Mouse (Mus musculus): ENCODE data around the gene Kif26b.
A peak's percentile ranks its signal among the peaks of the same experiment; 100 is the strongest.

The Kif26b gene

DNA sequence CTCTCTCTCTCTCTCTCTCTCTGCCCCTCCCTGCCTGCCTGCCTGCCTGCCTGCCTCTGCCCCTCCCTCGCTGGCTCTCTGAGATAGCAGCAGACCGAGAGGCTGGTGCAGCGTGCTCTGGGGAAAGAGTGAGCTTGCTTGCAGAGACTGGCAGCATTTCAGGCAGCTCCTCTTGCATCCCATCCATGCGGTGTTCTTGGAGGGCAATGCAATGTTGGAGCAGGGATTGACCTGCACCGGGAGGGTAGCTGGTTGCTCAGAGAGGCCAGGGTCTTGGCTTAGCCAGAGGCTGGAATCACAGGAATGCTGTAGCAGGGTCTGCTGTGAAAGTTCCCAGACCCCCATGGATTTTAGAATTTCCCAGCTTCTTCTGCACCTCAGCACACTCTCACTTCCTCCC is 269.4 kb downstream of the Kif26b start:
- peak; percentile 90 for DNase-seq

DNA sequence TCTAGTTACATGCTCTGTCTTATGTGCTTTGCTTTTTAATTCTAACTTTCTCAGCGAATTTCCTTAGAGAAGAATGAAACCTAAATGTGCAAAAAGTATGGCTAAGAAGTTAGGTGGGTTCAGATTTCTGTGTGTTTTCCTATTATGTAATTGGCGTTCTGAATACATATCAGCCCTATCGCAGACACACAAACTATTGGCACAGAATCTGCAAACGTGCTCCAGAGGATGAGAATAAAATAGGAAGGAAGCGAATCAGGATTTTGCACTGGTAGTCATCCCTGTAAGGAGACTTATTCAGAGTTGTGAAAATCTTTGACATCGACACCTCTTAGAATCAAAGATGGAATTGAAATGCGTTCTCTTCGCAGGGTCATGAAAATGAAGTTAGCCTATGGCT is 270.0 kb downstream of the Kif26b start:
- peak; percentile 45 for DNase-seq

DNA sequence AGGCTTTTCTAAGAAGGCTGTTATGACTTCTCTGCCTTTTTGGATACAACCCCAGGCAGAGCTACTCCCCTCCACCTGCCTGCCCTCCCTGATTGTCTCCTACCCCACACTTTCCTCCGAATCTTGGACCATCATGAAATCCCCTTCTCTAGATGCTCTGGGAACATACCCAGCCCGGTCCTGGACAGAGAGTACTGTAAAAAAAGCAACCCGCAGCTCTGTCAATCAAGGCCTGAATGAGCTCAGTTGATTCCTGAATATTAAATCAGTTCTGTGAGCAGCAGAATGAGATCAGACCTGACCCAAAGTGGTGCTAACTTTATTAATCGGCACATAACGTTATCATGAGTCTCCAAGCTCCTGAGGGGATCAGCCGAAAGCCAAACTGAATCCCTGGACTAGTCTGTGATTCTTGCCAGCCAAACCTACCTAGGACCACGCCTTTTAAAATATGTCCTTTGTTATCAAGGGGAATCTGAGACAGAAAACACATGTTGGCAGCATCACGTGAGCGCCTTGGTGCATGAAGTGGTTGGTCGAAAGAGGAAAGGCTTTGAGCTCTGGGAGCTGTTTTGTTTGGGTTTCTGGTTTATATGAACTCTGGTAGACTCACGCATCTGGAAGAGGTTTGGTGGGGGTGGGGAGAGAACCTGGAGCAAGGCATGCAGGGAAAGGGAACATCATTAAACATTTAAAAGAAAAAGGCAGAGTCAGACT is 271.1 kb downstream of the Kif26b start:
- peak; percentile 42 for DNase-seq

DNA sequence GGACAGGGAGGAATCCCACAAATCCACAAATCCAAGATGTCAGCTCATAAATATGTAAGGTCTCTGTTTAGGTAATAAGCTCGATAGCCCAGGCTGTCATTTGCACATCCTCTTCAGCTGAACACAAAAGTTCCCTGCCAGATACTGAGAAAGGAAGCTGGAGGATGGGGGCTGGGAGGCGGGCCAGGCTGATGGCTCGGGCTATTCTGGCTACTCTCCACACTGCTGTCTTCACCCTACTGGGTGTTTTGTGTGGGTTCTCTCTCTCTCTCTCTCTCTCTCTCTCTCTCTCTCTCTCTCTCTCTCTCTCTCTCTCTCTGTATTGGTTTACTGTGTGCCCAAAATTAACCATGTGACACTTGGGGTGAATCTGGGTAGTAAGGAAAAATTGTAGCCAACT is 274.2 kb downstream of the Kif26b start:
- DNase-seq: peak; percentile 48

DNA sequence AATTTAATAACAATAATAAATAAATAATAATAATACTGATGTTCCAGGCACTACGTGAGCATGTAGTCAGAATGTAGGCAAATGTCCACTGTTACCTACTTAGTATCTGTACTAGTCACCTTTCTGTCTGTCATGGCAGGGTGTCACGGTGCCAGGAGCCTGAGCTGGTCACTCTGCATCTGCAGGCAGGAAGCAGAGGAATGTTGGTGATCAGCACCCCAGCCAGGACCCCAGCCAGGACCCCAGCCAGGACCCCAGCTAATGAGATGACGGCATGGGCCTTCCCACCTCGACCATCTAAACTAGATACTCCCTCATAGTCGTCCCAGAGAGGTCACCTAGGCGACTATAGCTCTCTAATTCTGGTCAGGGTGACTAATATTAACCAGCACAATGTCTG is 288.6 kb downstream of the Kif26b start:
- no peak for DNase-seq

DNA sequence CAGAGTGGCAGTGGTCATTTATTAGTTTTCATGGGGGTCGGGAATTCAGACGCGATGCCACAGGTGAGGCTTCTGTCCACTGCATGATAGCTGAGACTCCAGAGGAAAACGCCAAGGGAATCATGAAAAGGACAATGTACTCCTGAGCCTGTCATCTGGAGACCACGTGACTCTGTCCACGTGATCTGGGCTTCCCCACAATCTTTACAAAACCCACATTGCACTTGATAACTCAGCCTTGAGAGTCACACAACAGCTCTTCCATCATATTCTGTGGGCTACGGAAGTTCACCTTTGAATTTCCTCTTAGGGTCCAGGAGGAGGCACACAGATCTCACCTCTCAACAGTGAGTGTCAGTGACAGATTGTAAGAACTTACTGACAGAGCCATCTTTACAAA is 290.1 kb downstream of the Kif26b start:
- no peak for DNase-seq

DNA sequence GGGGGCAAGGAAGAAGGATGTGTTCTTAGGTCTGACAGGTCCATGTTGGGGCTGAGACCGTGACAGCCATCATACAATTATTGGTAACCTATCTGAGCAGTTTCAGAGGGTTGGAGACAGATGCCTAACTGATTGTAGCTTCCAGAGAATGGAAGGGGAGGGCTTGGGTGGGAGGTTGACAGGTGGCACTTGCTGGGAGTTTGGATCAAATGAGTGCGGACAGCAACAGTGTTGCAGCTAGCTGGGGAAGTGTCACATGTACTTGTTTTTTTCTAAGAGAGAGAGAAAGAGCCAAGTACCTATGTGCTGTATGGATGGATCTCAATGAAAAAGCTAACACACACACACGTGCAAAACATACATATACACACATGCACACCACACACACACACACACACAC is 291.2 kb downstream of the Kif26b start:
- DNase-seq: no peak

DNA sequence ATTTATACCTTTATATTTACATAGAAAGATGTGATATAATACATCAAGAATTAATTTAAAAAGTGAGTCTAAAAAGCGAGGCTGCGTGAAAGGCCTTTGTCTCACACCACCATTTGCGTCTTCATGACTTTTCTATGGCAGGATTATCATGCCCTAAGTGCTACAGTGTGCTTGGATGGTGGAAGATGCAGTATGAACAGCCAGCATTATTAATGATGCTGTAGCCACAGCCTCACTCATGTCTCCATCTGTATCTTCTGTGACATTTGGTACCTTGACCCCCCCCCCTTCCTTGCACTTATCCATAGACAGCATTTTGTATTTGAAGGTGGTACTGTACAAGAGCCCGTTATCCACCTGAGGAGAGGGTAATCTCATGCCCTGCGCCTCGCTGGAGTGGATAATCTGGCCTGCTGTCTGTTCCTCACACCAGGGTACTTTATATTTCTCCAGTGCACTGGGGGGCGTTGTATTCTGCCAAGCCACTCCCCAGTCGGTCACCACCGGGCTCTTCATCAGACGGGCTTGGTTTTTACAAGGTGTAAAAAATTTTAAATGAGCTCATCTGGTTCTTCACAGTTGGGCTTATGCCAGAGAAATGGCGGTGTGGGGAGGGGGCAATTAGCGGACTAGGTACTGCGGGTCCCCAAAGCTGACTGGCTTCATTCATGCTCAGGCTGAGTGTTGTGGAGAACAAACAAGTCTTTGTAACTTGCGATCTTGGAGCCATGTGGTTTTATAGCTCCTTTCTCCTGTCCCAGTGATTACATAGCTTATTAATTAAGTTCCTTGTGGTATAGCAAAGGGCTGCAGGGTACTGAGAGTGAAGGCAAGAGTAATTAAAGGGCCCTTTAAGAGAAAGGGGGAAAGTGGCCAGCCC is 291.9 kb downstream of the Kif26b start:
- no peak for DNase-seq

DNA sequence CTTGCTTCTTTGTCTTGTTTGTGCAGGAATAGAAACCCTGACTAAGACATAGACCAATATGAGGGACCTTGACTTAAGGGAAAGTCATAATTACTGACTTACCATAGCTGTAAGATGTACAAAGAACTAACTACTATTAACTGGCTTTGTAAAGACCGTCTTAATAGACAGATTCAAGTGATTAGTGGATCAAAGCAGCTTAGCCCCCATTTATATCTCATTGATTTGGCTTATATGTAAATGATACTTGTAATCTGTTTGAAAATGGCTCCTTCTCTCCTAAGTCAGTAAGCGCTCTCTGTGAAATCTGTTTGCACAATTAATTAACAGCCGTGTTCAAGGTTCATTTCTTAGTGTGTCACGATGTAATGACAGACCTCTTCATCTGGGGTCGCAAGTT is 295.9 kb downstream of the Kif26b start:
- DNase-seq: no peak

DNA sequence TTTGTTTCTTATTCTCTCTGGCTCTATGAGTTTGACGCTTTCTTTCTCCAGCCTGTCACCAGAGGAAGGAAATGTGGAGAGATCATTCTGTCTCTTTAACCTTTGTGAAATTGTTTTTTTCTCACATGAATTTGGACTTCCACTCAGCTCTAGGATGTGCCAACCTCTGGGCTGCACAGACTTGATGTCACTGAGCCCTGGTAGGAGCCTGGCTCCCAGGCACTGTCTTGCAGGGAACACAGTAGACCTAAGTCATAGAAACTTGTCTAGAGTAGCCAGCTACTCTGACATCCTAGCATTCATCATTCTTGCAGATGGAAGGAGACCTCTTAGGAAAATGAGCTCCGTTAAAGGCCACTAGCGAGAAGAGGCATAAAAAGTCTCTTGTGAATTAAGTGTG is 298.3 kb downstream of the Kif26b start:
- DNase-seq: no peak

DNA sequence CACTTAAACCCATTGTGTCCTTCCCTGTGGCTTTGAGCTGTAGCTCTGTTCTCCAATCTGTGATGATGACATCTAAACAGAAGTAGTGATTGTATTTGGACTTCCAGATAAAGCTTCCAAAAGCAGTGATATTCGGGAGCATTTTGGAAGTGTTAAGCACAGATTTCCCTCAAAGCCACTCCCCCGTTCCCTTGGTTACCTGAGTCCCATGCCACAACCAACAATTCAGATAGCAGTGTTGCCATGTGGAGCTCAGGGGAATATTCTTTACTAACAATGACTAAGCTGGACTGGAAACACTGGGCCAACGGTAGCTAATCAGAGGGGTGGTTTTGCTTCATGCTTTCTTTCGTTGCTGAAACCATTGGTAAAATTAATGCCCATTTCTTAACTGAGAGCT is 300.5 kb downstream of the Kif26b start:
- no peak for DNase-seq

DNA sequence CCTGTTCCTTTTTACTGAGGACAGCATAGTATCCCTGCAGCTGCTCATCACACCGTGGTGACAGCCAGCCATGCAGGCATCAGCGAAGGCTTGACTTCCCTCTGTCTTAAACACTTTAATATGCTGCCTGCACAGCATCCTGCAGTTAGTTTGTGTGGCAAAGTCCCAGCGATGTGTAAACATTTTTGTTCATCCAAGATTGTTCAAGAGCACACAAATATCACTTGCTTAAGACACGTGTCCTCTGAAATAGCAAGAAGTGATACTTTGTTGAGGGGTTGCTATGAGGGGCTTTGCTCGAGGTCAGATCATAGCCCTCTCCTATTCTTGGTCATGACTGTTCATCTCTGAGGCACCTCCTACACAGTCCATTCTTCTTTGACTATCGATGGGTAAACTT is 303.6 kb downstream of the Kif26b start:
- no peak for DNase-seq

DNA sequence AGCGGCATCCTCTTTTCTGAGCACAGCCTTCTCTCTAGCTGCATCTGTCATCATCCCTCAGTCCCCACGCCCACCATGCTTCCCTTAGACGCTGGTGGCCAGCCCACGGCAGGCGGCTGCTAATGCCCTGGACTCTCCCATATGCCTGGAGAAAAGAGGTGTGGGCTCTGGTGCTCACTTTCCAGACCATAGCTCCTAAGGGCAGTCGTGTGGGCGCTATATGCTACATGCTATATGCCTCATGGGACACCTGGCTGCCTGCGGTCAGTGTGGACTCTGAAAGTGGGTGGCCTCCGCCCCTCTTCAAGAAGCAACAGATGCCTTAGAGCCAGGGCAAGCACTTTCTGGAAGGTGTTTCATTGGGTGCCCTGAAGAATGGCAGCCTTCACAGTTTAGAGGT is 306.9 kb downstream of the Kif26b start:
- DNase-seq: no peak

DNA sequence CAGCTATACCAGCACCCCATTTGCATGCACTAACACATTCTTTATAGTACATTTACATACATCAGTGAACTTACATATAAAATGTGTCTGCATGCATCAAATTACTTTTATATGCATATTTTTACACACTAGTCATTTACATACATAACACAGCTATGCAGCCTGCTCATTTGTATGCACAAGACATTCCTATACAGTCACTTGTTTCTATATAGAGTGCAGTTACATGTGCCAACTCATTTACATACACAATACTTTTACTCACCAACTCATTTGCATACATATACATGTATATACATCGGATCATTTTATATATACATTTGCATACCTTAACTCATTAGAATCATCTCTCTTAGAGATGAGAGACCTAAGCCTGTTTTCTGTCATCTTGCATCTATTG is 308.1 kb downstream of the Kif26b start:
- DNase-seq: no peak

DNA sequence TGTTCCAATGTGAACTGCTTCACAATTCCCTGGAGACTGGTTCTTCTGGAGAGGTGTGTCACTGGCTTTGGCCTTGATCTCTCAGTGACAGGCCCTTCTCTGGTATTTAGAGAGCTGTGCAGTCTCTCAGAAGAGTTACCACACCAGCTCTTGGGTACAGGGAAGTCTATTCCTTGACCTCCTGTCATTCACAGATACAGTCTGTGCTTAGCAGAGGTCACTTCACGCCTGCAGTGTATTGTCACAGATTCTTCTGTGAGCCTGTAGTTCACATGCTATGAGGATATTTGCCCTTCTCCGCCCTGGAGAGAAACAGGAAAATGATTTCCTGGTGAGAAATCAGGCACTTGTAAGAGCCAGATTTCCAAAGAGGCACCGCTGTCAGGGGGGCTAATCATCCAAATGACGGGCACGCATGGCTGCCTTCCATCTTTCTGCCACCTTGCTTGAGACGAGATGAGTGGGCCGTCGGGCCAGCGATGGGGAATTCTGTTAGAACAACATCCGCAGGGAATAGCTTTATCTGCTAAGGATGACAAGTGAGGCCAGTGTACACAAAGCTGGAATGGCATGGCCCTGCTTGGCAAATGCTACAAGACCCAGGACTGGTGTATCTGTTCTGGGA is 309.9 kb downstream of the Kif26b start:
- DNase-seq: no peak

DNA sequence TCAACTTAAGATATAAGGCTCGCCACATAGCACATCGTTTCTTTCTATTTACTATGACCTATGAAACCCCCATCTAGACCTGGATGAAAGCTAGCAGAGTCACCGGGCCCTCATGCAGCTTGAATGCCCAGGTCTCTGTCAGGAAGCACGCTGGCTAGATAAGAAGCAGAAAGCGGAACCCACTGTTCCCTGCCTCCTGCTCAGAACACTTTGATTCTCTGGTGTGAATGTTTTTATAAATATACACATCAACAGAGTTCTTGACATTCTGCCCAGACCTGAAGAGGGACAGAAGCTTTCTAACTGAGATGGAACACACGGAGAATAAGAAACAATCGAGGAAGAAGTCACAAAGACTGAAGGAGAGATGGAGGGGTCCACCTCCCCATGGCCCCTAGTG is 311.4 kb downstream of the Kif26b start:
- no peak for DNase-seq

DNA sequence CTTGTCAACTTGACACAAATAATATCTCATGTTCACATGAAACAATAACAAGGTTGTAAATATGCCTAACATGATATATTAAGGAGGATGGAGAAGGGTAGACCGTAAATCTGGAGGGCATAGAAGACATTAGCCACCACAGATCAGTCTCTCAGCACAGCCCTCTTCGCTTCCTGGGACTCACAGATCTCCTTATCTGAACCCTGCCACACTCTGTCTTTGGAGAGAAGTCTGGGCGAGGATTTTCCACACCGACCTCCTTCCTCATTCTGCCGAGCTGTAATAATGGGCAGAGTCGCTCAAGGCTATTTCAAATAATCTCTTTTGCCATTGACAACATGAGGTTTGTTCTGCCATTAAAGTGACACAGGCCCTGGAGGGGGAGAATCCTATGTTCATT is 315.9 kb downstream of the Kif26b start:
- no peak for DNase-seq

DNA sequence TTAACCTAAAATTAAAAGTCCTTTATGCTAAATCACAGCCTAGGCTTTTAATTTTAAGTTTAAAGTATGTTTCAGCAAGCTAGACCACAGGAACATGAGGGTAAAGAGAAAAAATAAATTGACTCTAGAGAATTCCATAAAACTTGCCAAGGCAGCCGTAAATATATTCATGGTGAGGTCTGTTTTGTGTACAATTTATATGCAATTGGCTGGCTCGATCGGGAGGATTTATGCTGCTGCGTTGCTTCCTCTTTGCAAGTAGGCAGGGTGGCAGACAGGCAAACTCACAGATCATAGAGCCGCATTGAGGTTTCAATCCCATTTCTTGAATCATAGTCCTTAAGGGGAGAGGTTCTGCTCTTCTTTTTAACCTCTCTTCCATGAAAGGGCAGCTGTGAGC is 318.6 kb downstream of the Kif26b start:
- no peak for DNase-seq

DNA sequence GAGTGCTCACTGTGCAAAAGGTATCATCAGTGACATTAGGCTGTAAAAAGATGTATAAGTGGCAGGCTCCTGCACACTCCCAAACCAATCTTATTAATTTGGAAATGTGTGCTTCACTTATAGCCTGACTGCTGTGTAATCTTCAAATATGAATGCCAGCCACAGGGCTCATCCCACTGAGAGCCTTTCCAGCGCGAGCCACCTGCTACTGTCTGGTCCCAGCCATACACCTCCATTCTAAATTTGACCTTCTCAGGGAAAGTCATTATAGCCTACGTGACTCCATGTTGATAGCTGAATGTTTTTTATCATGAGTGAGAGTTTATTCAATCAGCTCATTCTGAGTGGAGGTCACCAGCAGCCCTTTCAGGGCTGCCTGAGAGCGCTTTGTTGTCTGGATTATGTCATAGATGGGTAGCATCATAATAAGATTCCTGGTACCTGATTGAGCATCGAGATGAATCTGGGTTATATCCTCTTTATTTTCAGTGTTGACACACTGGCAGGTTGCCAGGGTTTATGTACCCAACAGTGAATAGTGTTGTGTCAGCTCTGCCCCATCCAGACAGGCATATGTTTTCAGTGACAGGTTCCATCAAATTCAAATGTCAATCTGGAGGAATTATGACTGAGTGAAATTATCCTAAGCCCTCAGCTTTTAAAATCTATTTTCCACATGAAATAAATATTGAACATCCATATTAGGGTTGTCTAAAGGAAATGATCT is 319.6 kb downstream of the Kif26b start:
- peak; percentile 36 for DNase-seq

DNA sequence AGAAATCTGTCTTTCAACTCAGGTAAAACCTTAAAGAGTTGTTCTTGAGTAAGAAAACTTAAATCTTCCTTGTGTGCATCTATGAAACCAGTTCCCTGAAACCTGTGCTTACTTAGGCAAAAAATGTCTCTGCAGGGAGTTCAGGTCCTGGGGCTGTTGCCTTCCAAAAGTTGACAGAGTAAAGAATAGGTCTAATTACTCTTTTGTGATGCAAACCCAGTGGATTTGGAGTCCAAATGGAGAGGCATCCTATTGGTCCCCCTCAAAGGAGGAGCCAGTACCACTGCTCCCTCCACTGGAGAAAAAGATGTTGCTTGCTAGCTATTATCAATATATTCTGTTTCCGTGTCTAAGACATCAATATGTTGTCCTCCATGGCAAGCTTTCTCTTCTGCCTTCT is 321.6 kb downstream of the Kif26b start:
- DNase-seq: no peak

DNA sequence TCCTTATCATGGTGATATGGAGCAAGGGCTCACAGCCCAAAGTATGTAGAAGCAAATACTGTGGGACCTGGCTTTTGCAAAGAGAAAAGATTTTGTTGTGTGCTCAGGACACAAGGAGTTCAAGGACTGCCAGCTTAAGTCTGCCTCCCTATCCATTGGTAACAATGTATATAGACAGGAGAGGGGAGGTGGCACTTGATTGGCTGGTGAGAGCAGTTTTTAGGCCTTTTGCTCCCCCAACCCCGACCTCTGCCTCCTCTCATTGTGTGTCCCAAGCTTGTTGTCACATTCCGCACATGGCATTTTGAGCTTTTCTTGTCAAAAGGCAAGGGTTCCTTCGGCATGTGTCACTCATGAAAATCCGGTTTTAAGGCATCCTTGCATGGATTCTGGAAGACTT is 326.0 kb downstream of the Kif26b start:
- no peak for DNase-seq

DNA sequence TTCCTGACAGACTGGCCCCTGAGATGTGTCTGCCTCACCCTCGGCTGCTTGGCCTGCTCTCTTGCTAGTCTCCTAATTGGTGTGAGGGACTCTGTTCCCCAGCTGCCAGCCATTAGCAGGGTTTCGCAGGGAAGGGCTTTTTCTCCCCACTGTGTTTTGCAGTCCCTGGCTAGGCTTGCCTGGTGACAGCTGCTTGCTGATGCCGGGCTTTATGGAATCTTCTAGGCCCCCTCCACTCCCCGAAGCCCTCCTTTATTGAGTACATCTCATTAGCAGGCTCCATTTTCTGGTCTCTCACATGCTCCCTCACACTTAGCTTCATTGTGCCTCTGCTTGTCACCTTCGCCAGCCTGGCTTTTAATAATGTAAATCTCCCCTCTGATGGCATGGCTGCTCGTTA is 327.0 kb downstream of the Kif26b start:
- DNase-seq: no peak

DNA sequence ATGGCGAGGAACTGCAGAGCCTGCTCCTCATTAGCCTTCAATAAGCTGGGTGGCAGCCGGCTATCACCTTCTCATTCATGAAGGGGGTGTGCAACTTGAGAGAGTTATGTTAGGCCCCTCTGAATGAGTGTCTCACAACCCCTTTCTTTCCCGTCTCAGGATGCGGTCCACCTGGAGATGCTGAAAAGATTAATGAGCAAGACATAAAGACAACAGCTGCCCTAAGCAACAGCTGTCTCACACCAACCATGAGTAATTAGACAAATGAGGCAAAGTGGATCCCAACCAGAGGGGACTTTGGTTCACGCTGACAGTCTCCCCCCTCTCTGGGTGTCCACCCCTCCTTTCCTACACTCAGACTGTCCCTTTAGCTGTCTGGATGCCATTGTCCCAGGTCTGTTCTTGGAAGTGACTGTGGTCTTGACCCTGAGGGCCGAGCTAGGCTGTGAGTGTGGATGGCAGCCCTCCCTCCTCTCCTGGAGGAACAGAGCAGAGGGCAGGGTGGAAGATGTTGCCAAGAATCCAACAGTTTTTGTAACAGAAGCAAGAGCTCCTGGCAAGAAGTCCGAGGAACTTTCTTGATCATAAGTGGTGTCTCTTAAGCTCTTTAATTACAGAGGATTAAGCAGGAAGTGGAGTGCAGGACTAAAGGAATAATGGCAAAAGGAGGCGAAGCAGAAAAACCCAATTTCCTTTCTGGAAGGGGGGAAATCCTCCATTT is 331.9 kb downstream of the Kif26b start:
- no peak for DNase-seq

All from cerebellum, adult 9-11 months (tissue).